Mouse (Mus musculus) testis, adult 2 months (tissue): ENCODE data around the gene Msrb3. TPM values are rescaled to one million over a fixed set of nuclear protein-coding genes. Genes with fewer than 3 reads are reported as not detected.

Experiments
- H3K27ac ChIP-seq: fragments of 200-500 bp; 2 replicates; pipeline ENCODE4 v1.5.1; 2012; ENCODE audit warnings: low read depth, low read length; ENCODE audit not compliant: control insufficient read depth, insufficient read depth
- H3K27me3 ChIP-seq: fragments of 200-500 bp; 2 replicates; pipeline ENCODE4 v1.6.1; 2012; ENCODE audit warnings: mild to moderate bottlenecking, low read length, moderate library complexity; ENCODE audit not compliant: control insufficient read depth, insufficient read depth
- H3K36me3 ChIP-seq: fragments of 200-500 bp; 2 replicates; pipeline ENCODE4 v1.6.1; 2012; ENCODE audit warnings: mild to moderate bottlenecking, low read length; ENCODE audit not compliant: control insufficient read depth, insufficient read depth
- H3K4me1 ChIP-seq: fragments of 200-500 bp; 2 replicates; pipeline ENCODE4 v1.6.1; 2012; ENCODE audit warnings: low read length; ENCODE audit not compliant: control insufficient read depth, insufficient read depth
- H3K4me3 ChIP-seq: fragments of 200-500 bp; 2 replicates; pipeline ENCODE4 v1.5.1; 2012; ENCODE audit warnings: low read depth, mild to moderate bottlenecking, low read length, moderate library complexity, mixed read lengths; ENCODE audit not compliant: control insufficient read depth
- CTCF ChIP-seq: fragments of 200-500 bp; IDR thresholded peaks from 2 replicates; pipeline ENCODE4 v1.5.1; 2012; ENCODE audit warnings: low read depth, mild to moderate bottlenecking, inconsistent platforms, low read length, moderate library complexity; ENCODE audit not compliant: control insufficient read depth, insufficient read depth, insufficient replicate concordance
- POLR2A ChIP-seq: fragments of 200-500 bp; IDR thresholded peaks from 2 replicates; pipeline ENCODE4 v1.6.1; 2012; ENCODE audit warnings: low read depth, mild to moderate bottlenecking, inconsistent platforms, low read length, moderate library complexity; ENCODE audit not compliant: control insufficient read depth
- polyA plus RNA-seq: library from polyadenylated mRNA; depleted of rRNA; stranded (reverse); fragments of >200 nt; gene quantifications from 2 replicates; pipeline ENCODE4 v1.2.3, GENCODE M21; 2012

Gene Msrb3
- polyA plus RNA-seq, 1 experiment, result 35.1 TPM

DNA sequence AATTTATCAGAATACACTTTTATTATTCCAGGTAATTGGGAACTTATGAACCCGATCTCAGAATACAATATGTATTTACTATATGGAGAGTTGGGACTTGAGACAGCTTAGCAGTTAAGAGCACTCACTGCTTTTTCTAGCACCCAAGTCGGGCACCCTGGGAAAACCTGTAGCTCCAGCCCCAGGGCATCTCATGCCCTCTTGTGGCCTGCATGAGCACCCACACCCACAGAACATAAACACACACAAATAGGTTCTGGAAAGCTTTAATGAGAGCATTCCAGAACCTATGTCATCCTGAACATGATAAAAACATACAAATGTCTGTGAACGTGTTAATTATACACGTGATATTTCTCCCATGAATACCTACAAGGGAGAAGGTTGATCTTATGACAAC, 13.1 kb upstream of the Msrb3 start:
- Histone ChIP-seq H3K27me3 (no peaks in the 10 kb centered on the region), H3K36me3 (no peaks in the 10 kb centered on the region), H3K27ac (no peak overlapping the region), H3K4me1 (peaks cover 5% of the 10 kb centered on the region), H3K4me3 (no peak overlapping the region)
- no peak for TF ChIP-seq CTCF
- no peak for TF ChIP-seq POLR2A

DNA sequence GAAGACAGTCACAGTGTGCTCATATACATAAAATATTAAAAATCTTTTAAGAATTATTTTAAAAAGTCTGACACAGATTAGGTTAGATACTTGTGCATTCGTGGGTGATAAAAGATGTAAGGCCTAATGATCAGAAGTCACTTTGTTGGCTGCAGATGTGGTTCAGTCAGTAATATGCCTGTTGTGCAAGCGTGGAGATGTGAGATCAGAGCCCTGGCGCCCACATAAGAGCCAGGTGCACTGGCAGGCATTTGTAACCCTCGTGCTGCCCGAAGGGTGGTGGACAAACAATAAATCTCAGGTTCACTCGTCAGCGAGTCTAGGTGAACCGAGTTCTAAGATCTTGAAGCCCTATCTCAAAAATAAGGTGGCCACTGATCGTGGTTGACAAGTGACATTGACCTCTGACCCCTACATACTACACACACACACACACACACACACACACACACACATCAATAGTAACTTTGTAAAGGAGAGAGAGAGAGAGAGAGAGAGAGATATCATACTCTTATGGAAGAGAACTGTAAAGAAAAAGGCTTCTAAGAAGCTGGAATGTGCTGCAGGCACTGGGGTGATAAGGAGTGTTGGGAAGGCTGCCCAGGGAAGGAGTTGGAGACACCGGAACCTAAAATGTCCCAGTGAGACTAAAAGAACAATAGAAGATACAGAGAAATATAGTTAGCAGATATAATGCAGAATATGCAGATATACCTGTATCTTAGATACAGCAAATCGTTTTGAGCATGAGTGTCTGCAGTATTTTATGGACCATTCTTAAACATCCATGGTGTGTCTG, 10.1 kb upstream of the Msrb3 start:
- H3K27me3 ChIP-seq, result no peaks in the 10 kb centered on the region
- TF ChIP-seq POLR2A, result no peak
- TF ChIP-seq CTCF, result no peak
- H3K4me1 ChIP-seq, result peaks cover 7% of the 10 kb centered on the region
- H3K4me3 ChIP-seq, result no peak overlapping the region
- no peaks in the 10 kb centered on the region for H3K36me3 ChIP-seq
- H3K27ac ChIP-seq, result no peak overlapping the region

- Histone ChIP-seq H3K4me1 (peaks cover 7% of the 10 kb centered on the region), H3K27me3 (no peaks in the 10 kb centered on the region), H3K36me3 (no peaks in the 10 kb centered on the region), H3K27ac (no peak overlapping the region), H3K4me3 (no peak overlapping the region)
- TF ChIP-seq CTCF (no peak), POLR2A (no peak)
Observed at GRCm38 (mm10) chr10:120904676-120905075, 5.8 kb upstream of the Msrb3 start.

DNA sequence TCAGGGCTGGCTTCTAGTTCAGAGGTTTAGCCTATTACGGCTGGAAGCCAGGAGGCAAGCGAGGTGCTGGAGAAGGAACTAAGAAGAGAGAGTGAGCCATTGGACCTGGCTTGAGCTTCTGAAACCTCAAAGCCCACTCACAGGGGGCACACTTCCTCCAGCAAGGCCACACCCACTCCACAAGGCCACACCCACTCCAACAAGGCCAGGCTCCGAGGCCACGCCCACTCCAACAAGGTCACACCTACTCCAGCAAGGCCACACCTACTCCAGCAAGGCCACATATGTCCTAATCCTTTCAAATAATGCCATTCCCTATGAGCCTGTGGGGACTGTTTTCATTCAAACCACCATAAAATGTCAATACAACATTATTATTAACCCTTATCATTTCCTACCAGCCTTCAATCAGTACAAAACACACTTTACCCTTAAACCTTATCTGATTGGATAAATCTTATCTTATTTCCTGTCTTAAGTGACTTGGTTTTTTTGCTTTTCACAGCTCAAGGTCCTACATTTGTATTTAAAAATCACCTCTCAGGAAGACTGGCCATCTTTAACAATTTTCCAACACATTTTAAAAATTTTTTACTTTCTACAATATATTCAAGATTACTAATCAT, 5.1 kb upstream of the Msrb3 start:
- Histone ChIP-seq H3K4me3 (no peak overlapping the region), H3K4me1 (peaks cover 10% of the 10 kb centered on the region), H3K27me3 (no peaks in the 10 kb centered on the region), H3K27ac (no peak overlapping the region), H3K36me3 (no peaks in the 10 kb centered on the region)
- no peak for TF ChIP-seq CTCF
- no peak for TF ChIP-seq POLR2A

DNA sequence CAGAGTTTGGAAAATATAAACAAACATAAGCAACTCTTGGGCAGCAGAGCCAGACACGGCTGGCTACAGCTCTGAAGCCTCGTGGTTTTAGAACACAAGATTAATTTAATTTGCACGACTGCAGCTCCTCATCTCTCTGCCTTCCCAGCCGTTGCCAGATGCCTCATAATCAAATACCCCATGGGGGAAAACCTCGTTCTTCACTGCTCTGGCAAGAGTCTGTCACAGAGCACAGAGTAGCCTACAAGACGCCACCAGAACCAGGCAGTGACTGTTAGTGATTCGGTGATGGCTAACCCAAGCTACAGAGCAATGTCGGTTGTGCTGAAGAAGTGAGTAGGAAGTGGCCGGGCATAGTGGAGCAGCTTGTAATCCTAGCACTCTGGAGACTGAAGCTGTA, 2.8 kb upstream of the Msrb3 start:
- no peak overlapping the region for H3K4me3 ChIP-seq
- H3K27ac ChIP-seq, result no peak overlapping the region
- H3K27me3 ChIP-seq, result no peaks in the 10 kb centered on the region; the same call in 1 of the 2 replicates
- H3K4me1 ChIP-seq, result peaks cover 20% of the 10 kb centered on the region
- no peaks in the 10 kb centered on the region for H3K36me3 ChIP-seq
- TF ChIP-seq POLR2A, result no peak
- no peak for TF ChIP-seq CTCF

GRCm38 (mm10) chr10:120900096-120900495, 1.2 kb upstream of the Msrb3 start:
- H3K36me3 ChIP-seq, result no peaks in the 10 kb centered on the region; the same call in 1 of the 2 replicates
- no peak for TF ChIP-seq POLR2A
- no peak for TF ChIP-seq CTCF
- H3K27ac ChIP-seq, result no peak overlapping the region
- peaks cover 28% of the 10 kb centered on the region for H3K4me1 ChIP-seq
- no peak overlapping the region; the same call in 1 of the 2 replicates for H3K4me3 ChIP-seq
- H3K27me3 ChIP-seq, result no peaks in the 10 kb centered on the region; the same call in 1 of the 2 replicates

GRCm38 (mm10) chr10:120898357-120898756, 544 bp downstream of the Msrb3 start:
- Histone ChIP-seq H3K4me1 (peaks cover 32% of the 10 kb centered on the region), H3K27ac (peak overlapping the region; percentile 70), H3K36me3 (no peaks in the 10 kb centered on the region; the same call in 1 of the 2 replicates), H3K4me3 (peak overlapping the region; percentile 92), H3K27me3 (no peaks in the 10 kb centered on the region; the same call in 1 of the 2 replicates)
- TF ChIP-seq CTCF, result no peak
- TF ChIP-seq POLR2A, result no peak

DNA sequence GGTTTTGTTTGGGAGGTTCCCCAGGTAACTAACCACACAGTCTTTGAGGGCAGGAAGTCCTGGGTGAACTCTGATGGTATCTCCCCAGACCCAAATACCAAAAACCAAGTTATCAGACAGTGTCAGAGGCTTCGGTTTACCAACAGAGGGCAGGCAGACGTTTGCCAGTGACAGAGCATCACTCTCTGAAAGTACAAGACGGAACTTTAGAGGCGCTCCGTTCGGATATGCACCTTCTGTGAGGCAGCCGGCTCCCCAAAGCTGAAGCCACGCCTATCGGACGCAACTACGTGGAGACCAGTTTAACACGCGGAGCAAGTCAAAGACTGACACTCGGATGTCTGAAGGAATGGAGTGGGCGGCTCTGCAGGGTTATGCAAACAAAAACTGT, 3.0 kb downstream of the Msrb3 start:
- H3K27me3 ChIP-seq, result no peaks in the 10 kb centered on the region; the same call in 1 of the 2 replicates
- H3K4me1 ChIP-seq, result peaks cover 33% of the 10 kb centered on the region
- H3K27ac ChIP-seq, result no peak overlapping the region
- H3K4me3 ChIP-seq, result peak overlapping the region; percentile 54
- no peak for TF ChIP-seq CTCF
- no peak for TF ChIP-seq POLR2A
- no peaks in the 10 kb centered on the region; the same call in 1 of the 2 replicates for H3K36me3 ChIP-seq
